In genomic region chr4:3413493-3414441, GRCm38 (mm10) we compare ENCODE assay signal across 16 mouse cellular contexts.
DNase-seq lines count a peak whose midpoint lies in the region; ATAC-seq and TF ChIP-seq lines count a peak whose summit lies in the region.
"Had no signal": no experiment of that assay in that cellular context is flagged by ENCODE, and none has a peak within 500 bp of the region (broad histone marks: within the 10 kb centered on the region; RNA-seq: fewer than 3 reads in every experiment).

No protein-coding gene starts in this region.

- DNase-seq in heart, embryonic 10.5 days (ENCODE audit: low spot score): no peak
- no peak for DNase-seq in lung, adult 2 months
- no peak for DNase-seq in spleen, postnatal 10 days (ENCODE audit: low spot score in 2 of 2)
- DNase-seq: adrenal gland, postnatal 25 days; cerebellum, adult 11 months; gastrocnemius, postnatal 14 days; layer of hippocampus, adult 9-11 months; thymus, postnatal 14 days had no signal

- peak overlapping the region; percentile 30; the same call in 1 of the 2 replicates for H3K9ac ChIP-seq in heart, embryonic 14.5 days (ENCODE audit: low read length)
- no peak overlapping the region for H3K9ac ChIP-seq in lung, embryonic 16.5 days (ENCODE audit: low read length)
- no peak overlapping the region for H3K9ac ChIP-seq in intestine, embryonic 16.5 days (ENCODE audit: low read depth, low read length)
- H3K9ac ChIP-seq in stomach, embryonic 14.5 days (replicated peaks; ENCODE audit: low read depth, low read length): no peak overlapping the region
- H3K9ac ChIP-seq: forebrain, embryonic 13.5 days; hindbrain, embryonic 12.5 days; liver, embryonic 14.5 days had no signal

- no peak for TF ChIP-seq POLR2A in lung, adult 2 months (IDR thresholded peaks at IDR 0.05; ENCODE audit: borderline replicate concordance, extremely low read depth, low read depth, low read length)

- H3K4me1 ChIP-seq in heart, embryonic 14.5 days (ENCODE audit: control insufficient read depth in 2 of 2, insufficient read depth in 2 of 2, low read length in 2 of 2): peaks cover 6 to 8% of the 10 kb centered on the region in 2 experiments
- peaks cover 6% of the 10 kb centered on the region; the same call in 1 of the 2 replicates for H3K4me1 ChIP-seq in heart, embryonic 10.5 days
- no peaks in the 10 kb centered on the region for H3K4me1 ChIP-seq in lung, embryonic 16.5 days (replicated peaks; ENCODE audit: control insufficient read depth, insufficient read depth, low read length)
- peaks cover 2% of the 10 kb centered on the region; the same call in 1 of the 2 replicates for H3K4me1 ChIP-seq in lung, adult 2 months (ENCODE audit: control insufficient read depth, insufficient read depth, low read length)
- no peaks in the 10 kb centered on the region; the same call in 1 of the 2 replicates for H3K4me1 ChIP-seq in intestine, embryonic 16.5 days (ENCODE audit: control insufficient read depth, insufficient read depth, low read length)
- no peaks in the 10 kb centered on the region; the same call in 1 of the 2 replicates for H3K4me1 ChIP-seq in stomach, embryonic 14.5 days (ENCODE audit: control insufficient read depth, insufficient read depth, low read length)
- H3K4me1 ChIP-seq: forebrain, embryonic 13.5 days; hindbrain, embryonic 12.5 days had no signal

- no peaks in the 10 kb centered on the region for H3K9me3 ChIP-seq in heart, embryonic 14.5 days (ENCODE audit: control insufficient read depth, low read length)
- no peaks in the 10 kb centered on the region for H3K9me3 ChIP-seq in heart, embryonic 10.5 days
- H3K9me3 ChIP-seq in lung, embryonic 16.5 days (ENCODE audit: control insufficient read depth, low read length): no peaks in the 10 kb centered on the region
- no peaks in the 10 kb centered on the region for H3K9me3 ChIP-seq in intestine, embryonic 16.5 days (ENCODE audit: control insufficient read depth, low read length)
- H3K9me3 ChIP-seq in stomach, embryonic 14.5 days (ENCODE audit: control insufficient read depth, low read depth, low read length): no peaks in the 10 kb centered on the region
- H3K9me3 ChIP-seq: hindbrain, embryonic 12.5 days had no signal

- no peak overlapping the region for H3K4me3 ChIP-seq in heart, embryonic 14.5 days (ENCODE audit: control insufficient read depth in 1 of 2, insufficient read depth in 1 of 2, low read depth in 1 of 2, low read length in 2 of 2)
- no peak overlapping the region for H3K4me3 ChIP-seq in heart, embryonic 10.5 days
- H3K4me3 ChIP-seq in lung, embryonic 16.5 days (ENCODE audit: low read length): no peak overlapping the region
- H3K4me3 ChIP-seq in lung, adult 2 months (replicated peaks; ENCODE audit: extremely low read depth, low read depth, low read length): no peak overlapping the region
- H3K4me3 ChIP-seq in intestine, embryonic 16.5 days (ENCODE audit: low read length): no peak overlapping the region
- no peak overlapping the region for H3K4me3 ChIP-seq in stomach, embryonic 14.5 days (ENCODE audit: low read depth, low read length)
- H3K4me3 ChIP-seq: forebrain, embryonic 13.5 days; hindbrain, embryonic 12.5 days had no signal

- 22% methylated on average over 15 of the region's 15 CpGs for WGBS in heart, embryonic 14.5 days
- WGBS in heart, embryonic 10.5 days: 24% methylated on average over 15 of the region's 15 CpGs
- WGBS in lung, embryonic 16.5 days: 16% methylated on average over 15 of the region's 15 CpGs
- WGBS in lung, adult 2 months: 23% methylated on average over 15 of the region's 15 CpGs
- WGBS in intestine, embryonic 16.5 days: 33% methylated on average over 15 of the region's 15 CpGs
- 30% methylated on average over 15 of the region's 15 CpGs for WGBS in stomach, embryonic 14.5 days

- H3K36me3 ChIP-seq in heart, embryonic 14.5 days (ENCODE audit: control insufficient read depth, insufficient read depth, low read length): no peaks in the 10 kb centered on the region
- H3K36me3 ChIP-seq in heart, embryonic 10.5 days: no peaks in the 10 kb centered on the region
- no peaks in the 10 kb centered on the region for H3K36me3 ChIP-seq in lung, embryonic 16.5 days (ENCODE audit: control insufficient read depth, insufficient read depth, low read length)
- H3K36me3 ChIP-seq in intestine, embryonic 16.5 days (ENCODE audit: control insufficient read depth, insufficient read depth, low read length): no peaks in the 10 kb centered on the region
- no peaks in the 10 kb centered on the region for H3K36me3 ChIP-seq in stomach, embryonic 14.5 days (ENCODE audit: control insufficient read depth, insufficient read depth, low read length)
- H3K36me3 ChIP-seq: hindbrain, embryonic 12.5 days had no signal

- no peak overlapping the region for H3K27ac ChIP-seq in heart, embryonic 14.5 days (replicated peaks in 1 of 2; ENCODE audit: control insufficient read depth in 1 of 2, insufficient read depth in 1 of 2, low read depth in 2 of 2, low read length in 2 of 2)
- H3K27ac ChIP-seq in heart, embryonic 10.5 days: no peak overlapping the region
- H3K27ac ChIP-seq in lung, embryonic 16.5 days (ENCODE audit: low read length): no peak overlapping the region
- no peak overlapping the region for H3K27ac ChIP-seq in intestine, embryonic 16.5 days (ENCODE audit: low read length)
- no peak overlapping the region for H3K27ac ChIP-seq in stomach, embryonic 14.5 days (ENCODE audit: low read length)
- H3K27ac ChIP-seq: forebrain, embryonic 13.5 days; hindbrain, embryonic 12.5 days; liver, embryonic 14.5 days had no signal

- H3K4me2 ChIP-seq in heart, embryonic 14.5 days (ENCODE audit: low read length): no peak overlapping the region; the same call in 1 of the 2 replicates
- H3K4me2 ChIP-seq in lung, embryonic 16.5 days (ENCODE audit: low read depth, low read length): no peak overlapping the region
- H3K4me2 ChIP-seq in intestine, embryonic 16.5 days (ENCODE audit: low read depth, low read length): no peak overlapping the region
- no peak overlapping the region for H3K4me2 ChIP-seq in stomach, embryonic 14.5 days (replicated peaks; ENCODE audit: low read depth, low read length)
- H3K4me2 ChIP-seq: forebrain, embryonic 13.5 days; hindbrain, embryonic 12.5 days had no signal

- TF ChIP-seq CTCF in lung, adult 2 months (IDR thresholded peaks at IDR 0.05; ENCODE audit: insufficient read depth, low read length): no peak

- H3K27me3 ChIP-seq in heart, embryonic 14.5 days (ENCODE audit: control insufficient read depth, insufficient read depth, low read length): no peaks in the 10 kb centered on the region
- no peaks in the 10 kb centered on the region for H3K27me3 ChIP-seq in heart, embryonic 10.5 days (ENCODE audit: insufficient read depth, poor library complexity, severe bottlenecking)
- no peaks in the 10 kb centered on the region for H3K27me3 ChIP-seq in lung, embryonic 16.5 days (ENCODE audit: control insufficient read depth, insufficient read depth, low read depth, low read length)
- no peaks in the 10 kb centered on the region for H3K27me3 ChIP-seq in intestine, embryonic 16.5 days (replicated peaks; ENCODE audit: control insufficient read depth, insufficient read depth, low read length)
- H3K27me3 ChIP-seq in stomach, embryonic 14.5 days (ENCODE audit: control insufficient read depth, insufficient read depth, low read length): no peaks in the 10 kb centered on the region
- H3K27me3 ChIP-seq: forebrain, embryonic 13.5 days; hindbrain, embryonic 12.5 days had no signal

- no peak for ATAC-seq in heart, embryonic 14.5 days (ENCODE audit: insufficient number of reproducible peaks, insufficient read depth, low FRiP score, low read depth)
- ATAC-seq in lung, embryonic 16.5 days (ENCODE audit: low read depth): peak; percentile 74
- peak; percentile 96 for ATAC-seq in intestine, embryonic 16.5 days
- ATAC-seq in stomach, embryonic 14.5 days (ENCODE audit: insufficient number of reproducible peaks, insufficient read depth, low FRiP score, low read depth): peak; percentile 75
- ATAC-seq in cerebellum, adult (ENCODE audit: insufficient number of reproducible peaks, low FRiP score, low TSS enrichment): no peak
- ATAC-seq: forebrain, embryonic 13.5 days had no signal

Comparison
In these comparisons a context has a peak if more than half of its experiments do, and no peak if none do; other contexts are left out.
1. ATAC-seq: peak in lung, embryonic 16.5 days (single experiment), intestine, embryonic 16.5 days (single experiment) and stomach, embryonic 14.5 days (single experiment); none in heart, embryonic 14.5 days (single experiment) and cerebellum, adult (single experiment).